Mouse (Mus musculus) intestine, embryonic 16.5 days (tissue): Measurements from ENCODE around the gene Aknad1. TPM values are rescaled to one million over a fixed set of nuclear protein-coding genes. Genes with fewer than 3 reads are reported as not detected.
A peak's percentile ranks its signal among the peaks of the same experiment; 100 is the strongest.

Experiments
- ATAC-seq: fragments of 200-750 bp; cut with Nextera tagmentation; 2 replicates; pipeline ENCODE4 v1.8.0; 2017; ENCODE audit warnings: moderate TSS enrichment, moderate library complexity
- H3K27ac ChIP-seq: fragments of 300-500 bp; sonication (generic); 2 replicates; pipeline ENCODE4 v1.5.1; 2014; ENCODE audit warnings: mild to moderate bottlenecking, low read length
- H3K27me3 ChIP-seq: fragments of 300-500 bp; sonication (generic); replicated peaks from 2 replicates; pipeline ENCODE4 v1.6.1; 2014; ENCODE audit warnings: low read length, control low read depth, mixed read lengths; ENCODE audit not compliant: control insufficient read depth, insufficient read depth
- H3K36me3 ChIP-seq: fragments of 300-500 bp; sonication (generic); 2 replicates; pipeline ENCODE4 v1.6.1; 2014; ENCODE audit warnings: low read length, control low read depth; ENCODE audit not compliant: control insufficient read depth, insufficient read depth
- H3K4me1 ChIP-seq: fragments of 300-500 bp; sonication (generic); 2 replicates; pipeline ENCODE4 v1.6.1; 2014; ENCODE audit warnings: low read length, control low read depth, mixed read lengths; ENCODE audit not compliant: control insufficient read depth, insufficient read depth
- H3K4me2 ChIP-seq: fragments of 300-500 bp; sonication (generic); 2 replicates; pipeline ENCODE4 v1.6.1; 2014; ENCODE audit warnings: low read depth, low read length, control low read depth
- H3K4me3 ChIP-seq: fragments of 300-500 bp; sonication (generic); 2 replicates; pipeline ENCODE4 v1.5.1; 2014; ENCODE audit warnings: mild to moderate bottlenecking, low read length
- H3K9ac ChIP-seq: fragments of 300-500 bp; sonication (generic); 2 replicates; pipeline ENCODE4 v1.6.1; 2014; ENCODE audit warnings: low read depth, low read length
- H3K9me3 ChIP-seq: fragments of 300-500 bp; sonication (generic); 2 replicates; pipeline ENCODE4 v1.6.1; 2016; ENCODE audit warnings: low read length, control low read depth; ENCODE audit not compliant: control insufficient read depth
- WGBS: fragments of 180-500 bp; shearing (Covaris S2); extraction: QIAGEN DNeasy Blood & Tissue Kit; methylation state at CpG from one replicate; pipeline ENCODE4 v1.1.7; 2014; 5-methylcytosine and 5-hydroxymethylcytosine counted together
- polyA plus RNA-seq: library from polyadenylated mRNA; unstranded; fragments of >200 nt; fragmentation: Nextera tagmentation; extraction: Ambion mirVana; gene quantifications from 2 replicates; pipeline ENCODE4 v1.2.1, GENCODE M21; 2015

Aknad1 gene
- polyA plus RNA-seq, 1 experiment from 2014 or later: 0.21 TPM

- Histone ChIP-seq H3K4me1 (peaks cover 19% of the 10 kb centered on the region), H3K27ac (peak overlapping the region; percentile 39; the same call in 1 of the 2 replicates), H3K27me3 (no peaks in the 10 kb centered on the region), H3K9me3 (no peaks in the 10 kb centered on the region), H3K4me3 (no peak overlapping the region), H3K36me3 (no peaks in the 10 kb centered on the region), H3K9ac (no peak overlapping the region), H3K4me2 (no peak overlapping the region)
- peak; percentile 87 for ATAC-seq
- WGBS: 67% methylated on average over 4 of the region's 4 CpGs
Measured at GRCm38 (mm10) chr3:108714837-108715236, 24.6 kb upstream of the Aknad1 start.

- H3K4me1 ChIP-seq: peaks cover 23% of the 10 kb centered on the region
- no peak overlapping the region for H3K4me3 ChIP-seq
- WGBS: 82% methylated on average over 3 of the region's 3 CpGs
- H3K36me3 ChIP-seq: no peaks in the 10 kb centered on the region
- H3K9ac ChIP-seq: no peak overlapping the region
- no peaks in the 10 kb centered on the region for H3K9me3 ChIP-seq
- H3K4me2 ChIP-seq: no peak overlapping the region
- H3K27me3 ChIP-seq: no peaks in the 10 kb centered on the region
- ATAC-seq: no peak
- no peak overlapping the region for H3K27ac ChIP-seq
Measured at GRCm38 (mm10) chr3:108717896-108718502, 21.5 kb upstream of the Aknad1 start.

- no peak overlapping the region for H3K9ac ChIP-seq
- H3K4me2 ChIP-seq: no peak overlapping the region
- H3K36me3 ChIP-seq: no peaks in the 10 kb centered on the region
- H3K9me3 ChIP-seq: no peaks in the 10 kb centered on the region
- ATAC-seq: no peak
- H3K27ac ChIP-seq: no peak overlapping the region
- H3K4me1 ChIP-seq: peaks cover 15% of the 10 kb centered on the region
- H3K4me3 ChIP-seq: no peak overlapping the region
- H3K27me3 ChIP-seq: no peaks in the 10 kb centered on the region
- WGBS: 58% methylated on average over 2 of the region's 2 CpGs
Measured at GRCm38 (mm10) chr3:108719357-108719756, 20.1 kb upstream of the Aknad1 start.

- Histone ChIP-seq H3K9ac (no peak overlapping the region), H3K36me3 (no peaks in the 10 kb centered on the region), H3K9me3 (no peaks in the 10 kb centered on the region), H3K27me3 (no peaks in the 10 kb centered on the region), H3K27ac (no peak overlapping the region), H3K4me3 (no peak overlapping the region), H3K4me1 (peaks cover 15% of the 10 kb centered on the region), H3K4me2 (peak overlapping the region; percentile 71; the same call in 1 of the 2 replicates)
- ATAC-seq: no peak
- 58% methylated on average over 3 of the region's 3 CpGs for WGBS
Measured at GRCm38 (mm10) chr3:108719761-108720160, 19.7 kb upstream of the Aknad1 start.

- Histone ChIP-seq H3K27me3 (no peaks in the 10 kb centered on the region), H3K36me3 (no peaks in the 10 kb centered on the region), H3K4me2 (peak overlapping the region; percentile 71), H3K9me3 (no peaks in the 10 kb centered on the region), H3K4me1 (peaks cover 15% of the 10 kb centered on the region), H3K4me3 (peak overlapping the region; percentile 75), H3K9ac (peak overlapping the region; percentile 87), H3K27ac (peak overlapping the region; percentile 94)
- ATAC-seq: peak; percentile 43
- under 1% methylated on average over 44 of the region's 44 CpGs for WGBS
Measured at GRCm38 (mm10) chr3:108721076-108721991, 18.1 kb upstream of the Aknad1 start.

GRCm38 (mm10) chr3:108722036-108722872 lies 17.2 kb upstream of the Aknad1 start, which contains the start of gene Gpsm2:
TSS of gene Gpsm2 (minus strand) at chr3:108722309.
- peak within 1 kb of the TSS; percentile 87 for H3K9ac ChIP-seq
- H3K4me1 ChIP-seq: peaks cover 15% of the 10 kb centered on the region
- WGBS: 4% methylated on average over 46 of the region's 53 CpGs
- no peaks in the 10 kb centered on the region for H3K27me3 ChIP-seq
- H3K4me3 ChIP-seq: peak within 1 kb of the TSS; percentile 75
- ATAC-seq: peak; percentile 98
- H3K27ac ChIP-seq: peak within 1 kb of the TSS; percentile 94
- no peaks in the 10 kb centered on the region for H3K9me3 ChIP-seq
- H3K4me2 ChIP-seq: peak within 1 kb of the TSS; percentile 71
- H3K36me3 ChIP-seq: no peaks in the 10 kb centered on the region

GRCm38 (mm10) chr3:108726413-108726812 lies 13.0 kb upstream of the Aknad1 start:
- ATAC-seq: no peak
- Histone ChIP-seq H3K4me1 (no peaks in the 10 kb centered on the region), H3K4me3 (no peak overlapping the region), H3K27ac (no peak overlapping the region), H3K27me3 (no peaks in the 10 kb centered on the region), H3K36me3 (no peaks in the 10 kb centered on the region), H3K4me2 (no peak overlapping the region), H3K9me3 (no peaks in the 10 kb centered on the region), H3K9ac (no peak overlapping the region)
- 89% methylated on average over 7 of the region's 7 CpGs for WGBS

DNA sequence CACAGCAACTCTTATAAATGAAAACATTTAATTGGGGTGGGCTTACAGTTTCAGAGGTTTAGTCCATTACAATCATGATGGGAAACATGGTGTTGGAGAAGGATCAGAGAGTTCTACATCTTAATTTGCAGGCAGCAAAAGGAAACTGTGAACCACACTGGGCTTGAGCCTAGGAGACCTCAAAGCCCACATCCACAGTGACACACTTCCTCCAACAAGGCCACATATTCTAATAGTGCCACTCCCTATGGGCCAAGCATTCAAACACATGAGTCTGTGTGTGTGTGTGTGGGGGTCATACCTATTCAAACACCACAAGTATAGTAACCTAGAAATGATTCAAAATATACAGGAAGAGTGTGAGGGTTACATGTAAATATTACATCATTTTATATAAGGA lies 12.1 kb upstream of the Aknad1 start:
- no peak for ATAC-seq
- Histone ChIP-seq H3K36me3 (no peaks in the 10 kb centered on the region), H3K4me1 (no peaks in the 10 kb centered on the region), H3K4me3 (no peak overlapping the region), H3K9ac (no peak overlapping the region), H3K27me3 (no peaks in the 10 kb centered on the region), H3K27ac (no peak overlapping the region), H3K9me3 (no peaks in the 10 kb centered on the region), H3K4me2 (no peak overlapping the region)

- WGBS: 88% methylated on average over 3 of the region's 3 CpGs
- Histone ChIP-seq H3K9me3 (no peaks in the 10 kb centered on the region), H3K27me3 (no peaks in the 10 kb centered on the region), H3K36me3 (no peaks in the 10 kb centered on the region), H3K4me2 (no peak overlapping the region), H3K27ac (no peak overlapping the region), H3K4me3 (no peak overlapping the region), H3K9ac (no peak overlapping the region), H3K4me1 (no peaks in the 10 kb centered on the region)
- no peak for ATAC-seq
Measured at GRCm38 (mm10) chr3:108727776-108728175, 11.7 kb upstream of the Aknad1 start.
